Mouse (Mus musculus): ENCODE data around the gene Pkn2. TPM values are rescaled to one million over a fixed set of nuclear protein-coding genes. Genes with fewer than 3 reads are reported as not detected.
A peak's percentile ranks its signal among the peaks of the same experiment; 100 is the strongest.

Pkn2 gene
- polyA plus RNA-seq, 1 experiment = 14.9 TPM

- H3K27me3 ChIP-seq (ENCODE audit: control insufficient read depth, insufficient read depth, low read length) = no peaks in the 10 kb centered on the region
- no peak overlapping the region for H3K27ac ChIP-seq (ENCODE audit: control insufficient read depth, insufficient read depth, low read depth, low read length)
- H3K36me3 ChIP-seq (ENCODE audit: control insufficient read depth, insufficient read depth, low read length) = no peaks in the 10 kb centered on the region
- H3K4me1 ChIP-seq (ENCODE audit: control insufficient read depth, insufficient read depth, low read length) = no peaks in the 10 kb centered on the region
- TF ChIP-seq POLR2A (IDR thresholded peaks at IDR 0.05; ENCODE audit: control insufficient read depth, low read depth, low read length) (no peak), CTCF (IDR thresholded peaks at IDR 0.05; ENCODE audit: control insufficient read depth, insufficient read depth, insufficient replicate concordance, low read depth, low read length) (no peak)
- H3K4me3 ChIP-seq (ENCODE audit: control insufficient read depth, low read depth, low read length) = no peak overlapping the region
Observed at GRCm38 (mm10) chr3:142913295-142913694, 31.5 kb upstream of the Pkn2 start.

DNA sequence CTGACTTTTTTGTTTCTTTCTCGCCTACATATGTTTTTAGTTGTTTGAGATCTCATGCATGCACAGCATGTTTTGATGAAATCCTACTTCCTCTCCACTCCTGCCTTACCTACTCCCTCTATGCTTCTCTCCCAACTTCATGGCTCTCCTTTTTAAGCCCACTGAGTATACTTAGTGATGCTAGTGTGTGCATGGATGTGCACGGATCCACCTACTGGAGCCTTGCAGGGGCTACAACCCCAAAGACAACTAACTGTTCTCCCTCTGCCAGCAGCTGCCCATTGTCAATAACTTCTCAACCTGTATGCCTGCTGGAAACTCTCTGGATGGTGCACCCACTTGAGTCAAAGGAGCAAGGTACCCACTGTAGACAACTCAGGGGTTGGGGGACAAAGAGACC is 17.9 kb upstream of the Pkn2 start:
- Histone ChIP-seq H3K4me3 (ENCODE audit: control insufficient read depth, low read depth, low read length) (no peak overlapping the region), H3K27ac (ENCODE audit: control insufficient read depth, insufficient read depth, low read depth, low read length) (no peak overlapping the region), H3K27me3 (ENCODE audit: control insufficient read depth, insufficient read depth, low read length) (no peaks in the 10 kb centered on the region), H3K4me1 (ENCODE audit: control insufficient read depth, insufficient read depth, low read length) (no peaks in the 10 kb centered on the region; the same call in 1 of the 2 replicates), H3K36me3 (ENCODE audit: control insufficient read depth, insufficient read depth, low read length) (no peaks in the 10 kb centered on the region)
- TF ChIP-seq CTCF (IDR thresholded peaks at IDR 0.05; ENCODE audit: control insufficient read depth, insufficient read depth, insufficient replicate concordance, low read depth, low read length) (no peak), POLR2A (IDR thresholded peaks at IDR 0.05; ENCODE audit: control insufficient read depth, low read depth, low read length) (no peak)

- H3K4me3 ChIP-seq (ENCODE audit: control insufficient read depth, low read depth, low read length) = no peak overlapping the region
- no peak overlapping the region for H3K27ac ChIP-seq (ENCODE audit: control insufficient read depth, insufficient read depth, low read depth, low read length)
- no peaks in the 10 kb centered on the region for H3K27me3 ChIP-seq (ENCODE audit: control insufficient read depth, insufficient read depth, low read length)
- H3K36me3 ChIP-seq (ENCODE audit: control insufficient read depth, insufficient read depth, low read length) = no peaks in the 10 kb centered on the region
- TF ChIP-seq POLR2A (IDR thresholded peaks at IDR 0.05; ENCODE audit: control insufficient read depth, low read depth, low read length) (no peak), CTCF (IDR thresholded peaks at IDR 0.05; ENCODE audit: control insufficient read depth, insufficient read depth, insufficient replicate concordance, low read depth, low read length) (no peak)
- H3K4me1 ChIP-seq (ENCODE audit: control insufficient read depth, insufficient read depth, low read length) = no peaks in the 10 kb centered on the region; the same call in 1 of the 2 replicates
Observed at GRCm38 (mm10) chr3:142898949-142899396, 17.2 kb upstream of the Pkn2 start.

- Histone ChIP-seq H3K27me3 (ENCODE audit: control insufficient read depth, insufficient read depth, low read length) (no peaks in the 10 kb centered on the region), H3K36me3 (ENCODE audit: control insufficient read depth, insufficient read depth, low read length) (no peaks in the 10 kb centered on the region), H3K4me3 (ENCODE audit: control insufficient read depth, low read depth, low read length) (no peak overlapping the region), H3K27ac (ENCODE audit: control insufficient read depth, insufficient read depth, low read depth, low read length) (no peak overlapping the region), H3K4me1 (ENCODE audit: control insufficient read depth, insufficient read depth, low read length) (no peaks in the 10 kb centered on the region)
- TF ChIP-seq CTCF (IDR thresholded peaks at IDR 0.05; ENCODE audit: control insufficient read depth, insufficient read depth, insufficient replicate concordance, low read depth, low read length) (no peak), POLR2A (IDR thresholded peaks at IDR 0.05; ENCODE audit: control insufficient read depth, low read depth, low read length) (no peak)
Observed at GRCm38 (mm10) chr3:142890442-142890841, 8.6 kb upstream of the Pkn2 start.

DNA sequence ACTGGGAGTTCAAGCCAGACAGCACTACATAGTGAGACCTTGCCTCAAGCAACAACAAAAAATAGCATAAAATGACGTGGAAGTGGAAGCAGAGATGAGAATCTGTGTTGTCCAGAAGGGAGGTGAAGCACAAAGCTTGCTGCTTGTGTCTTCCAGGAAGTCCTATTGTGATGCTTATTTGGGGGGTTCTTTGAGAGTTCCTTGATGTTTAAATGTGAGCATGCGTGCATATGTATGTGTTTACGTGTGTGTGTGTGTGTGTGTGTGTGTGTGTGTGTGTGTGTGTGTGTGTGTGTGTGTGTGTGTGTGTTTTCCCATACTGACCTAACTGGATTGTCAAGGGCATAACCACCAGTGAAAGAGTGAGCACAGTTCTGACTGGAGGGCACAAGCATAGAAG is 5.2 kb upstream of the Pkn2 start:
- Histone ChIP-seq H3K4me3 (ENCODE audit: control insufficient read depth, low read depth, low read length) (no peak overlapping the region), H3K36me3 (ENCODE audit: control insufficient read depth, insufficient read depth, low read length) (no peaks in the 10 kb centered on the region), H3K4me1 (ENCODE audit: control insufficient read depth, insufficient read depth, low read length) (no peaks in the 10 kb centered on the region), H3K27ac (ENCODE audit: control insufficient read depth, insufficient read depth, low read depth, low read length) (no peak overlapping the region), H3K27me3 (ENCODE audit: control insufficient read depth, insufficient read depth, low read length) (no peaks in the 10 kb centered on the region)
- no peak for TF ChIP-seq CTCF (IDR thresholded peaks at IDR 0.05; ENCODE audit: control insufficient read depth, insufficient read depth, insufficient replicate concordance, low read depth, low read length)
- no peak for TF ChIP-seq POLR2A (IDR thresholded peaks at IDR 0.05; ENCODE audit: control insufficient read depth, low read depth, low read length)

DNA sequence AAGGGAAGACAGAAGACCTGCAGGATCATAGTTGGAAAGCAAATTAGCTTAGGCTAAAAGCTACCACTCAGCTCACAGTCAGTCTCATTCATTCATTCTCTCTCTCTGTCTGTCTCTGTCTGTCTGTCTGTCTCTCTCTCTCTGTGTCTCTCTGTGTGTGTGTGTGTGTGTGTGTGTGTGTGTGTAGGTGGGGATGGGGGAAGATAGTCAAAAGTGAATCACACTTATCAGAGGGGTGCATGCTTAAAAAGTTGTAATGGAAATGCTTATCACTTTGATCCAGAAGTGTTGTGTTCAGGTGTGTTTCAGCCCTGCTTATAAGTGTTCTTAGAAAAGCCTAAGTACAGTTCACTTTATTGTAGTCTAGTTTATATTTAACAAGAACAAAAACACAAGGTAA is 2.8 kb upstream of the Pkn2 start:
- TF ChIP-seq CTCF (IDR thresholded peaks at IDR 0.05; ENCODE audit: control insufficient read depth, insufficient read depth, insufficient replicate concordance, low read depth, low read length) (no peak), POLR2A (IDR thresholded peaks at IDR 0.05; ENCODE audit: control insufficient read depth, low read depth, low read length) (no peak)
- Histone ChIP-seq H3K4me1 (ENCODE audit: control insufficient read depth, insufficient read depth, low read length) (no peaks in the 10 kb centered on the region; the same call in 1 of the 2 replicates), H3K4me3 (ENCODE audit: control insufficient read depth, low read depth, low read length) (no peak overlapping the region), H3K27ac (ENCODE audit: control insufficient read depth, insufficient read depth, low read depth, low read length) (no peak overlapping the region), H3K36me3 (ENCODE audit: control insufficient read depth, insufficient read depth, low read length) (no peaks in the 10 kb centered on the region), H3K27me3 (ENCODE audit: control insufficient read depth, insufficient read depth, low read length) (no peaks in the 10 kb centered on the region)

DNA sequence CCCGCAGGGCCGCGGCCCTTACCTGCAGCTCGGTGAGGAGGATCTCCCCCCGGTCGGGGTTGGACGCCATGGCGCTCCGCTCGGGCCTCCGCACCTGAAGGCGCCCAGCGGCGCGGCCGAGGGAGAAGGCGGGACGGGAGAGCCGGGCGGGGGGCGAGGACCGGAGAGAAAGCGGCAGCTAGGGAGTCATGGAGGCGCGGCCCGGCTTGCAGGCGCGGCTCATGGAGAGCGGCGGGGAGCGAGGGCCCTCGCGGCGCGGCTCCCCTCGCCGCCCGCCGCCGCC is 274 bp downstream of the Pkn2 start:
- Histone ChIP-seq H3K27me3 (ENCODE audit: control insufficient read depth, insufficient read depth, low read length) (no peaks in the 10 kb centered on the region), H3K4me3 (ENCODE audit: control insufficient read depth, low read depth, low read length) (peak overlapping the region; percentile 98), H3K36me3 (ENCODE audit: control insufficient read depth, insufficient read depth, low read length) (no peaks in the 10 kb centered on the region), H3K4me1 (ENCODE audit: control insufficient read depth, insufficient read depth, low read length) (no peaks in the 10 kb centered on the region; the same call in 1 of the 2 replicates), H3K27ac (ENCODE audit: control insufficient read depth, insufficient read depth, low read depth, low read length) (peak overlapping the region; percentile 91)
- no peak for TF ChIP-seq CTCF (IDR thresholded peaks at IDR 0.05; ENCODE audit: control insufficient read depth, insufficient read depth, insufficient replicate concordance, low read depth, low read length)
- no peak for TF ChIP-seq POLR2A (IDR thresholded peaks at IDR 0.05; ENCODE audit: control insufficient read depth, low read depth, low read length)

Data from testis, adult 2 months (tissue).